Mouse (Mus musculus): ENCODE results near the gene Cacna1d. TPM values are rescaled to one million over a fixed set of nuclear protein-coding genes. Genes with fewer than 3 reads are reported as not detected.

Cacna1d gene
- total and polyA plus RNA-seq, 2 experiments from 2014 or later = 6.1 to 27.6 TPM

GRCm38 (mm10) chr14:30079729-30080128, 411.5 kb downstream of the Cacna1d start:
- peaks cover 13% of the 10 kb centered on the region; the same call in 1 of the 2 replicates for H3K36me3 ChIP-seq (ENCODE audit: insufficient read depth, low read length)
- H3K9me3 ChIP-seq (ENCODE audit: low read length) = no peaks in the 10 kb centered on the region
- ATAC-seq (no peak), DNase-seq (ENCODE audit: low spot score) (no peak)
- no peak overlapping the region for H3K4me2 ChIP-seq (ENCODE audit: low read depth, low read length)
- H3K4me3 ChIP-seq (ENCODE audit: low read length) = no peak overlapping the region
- H3K4me1 ChIP-seq (ENCODE audit: insufficient read depth, low read length) = no peaks in the 10 kb centered on the region
- TF ChIP-seq CTCF (IDR thresholded peaks at IDR 0.05; ENCODE audit: low read depth) = no peak
- H3K9ac ChIP-seq (replicated peaks; ENCODE audit: low read length) = no peak overlapping the region
- no peaks in the 10 kb centered on the region for H3K27me3 ChIP-seq (ENCODE audit: insufficient read depth, low read length)
- WGBS = 90% methylated on average over 4 of the region's 4 CpGs
- H3K27ac ChIP-seq = no peak overlapping the region

DNA sequence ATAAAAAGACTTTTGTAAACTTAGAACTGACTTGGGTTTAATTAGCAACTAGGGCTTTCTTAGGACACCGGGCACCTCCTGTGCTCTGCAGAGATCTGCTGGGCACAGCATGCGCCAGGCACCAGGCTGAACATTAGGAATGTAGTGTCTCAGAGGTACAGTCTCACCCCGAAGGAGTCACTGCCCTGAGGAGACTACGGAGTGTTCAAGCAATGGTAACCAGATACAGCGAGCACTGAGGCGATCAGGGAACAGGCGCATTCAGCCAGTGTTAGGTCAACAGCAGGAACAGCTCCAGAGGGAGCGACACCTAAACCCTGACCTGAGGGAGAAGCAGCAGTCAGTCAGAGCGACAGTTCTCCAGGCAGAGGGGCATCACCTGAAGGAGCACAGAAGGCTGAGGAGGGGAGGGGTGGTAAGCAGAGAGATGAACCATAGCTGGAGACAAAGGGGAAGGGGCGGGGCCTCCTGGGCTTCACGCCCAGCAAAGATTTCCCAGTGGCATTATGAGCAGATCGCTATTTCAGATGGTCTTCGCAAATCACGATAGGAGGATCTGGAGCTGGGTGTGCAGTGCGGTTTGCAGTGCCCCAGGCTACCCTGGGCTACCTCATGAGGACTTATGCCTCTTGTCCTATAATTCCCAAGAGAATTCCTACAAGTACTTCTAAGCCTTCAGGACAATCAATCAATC, 413.0 kb downstream of the Cacna1d start:
- H3K4me3 ChIP-seq (ENCODE audit: low read length) = no peak overlapping the region
- H3K9me3 ChIP-seq (ENCODE audit: low read length) = no peaks in the 10 kb centered on the region
- H3K4me2 ChIP-seq (ENCODE audit: low read depth, low read length) = no peak overlapping the region
- no peaks in the 10 kb centered on the region for H3K4me1 ChIP-seq (ENCODE audit: insufficient read depth, low read length)
- WGBS = 75% methylated on average over 15 of the region's 15 CpGs
- no peak for ATAC-seq
- no peak overlapping the region for H3K27ac ChIP-seq
- H3K9ac ChIP-seq (replicated peaks; ENCODE audit: low read length) = no peak overlapping the region
- peaks cover 15% of the 10 kb centered on the region; the same call in 1 of the 2 replicates for H3K36me3 ChIP-seq (ENCODE audit: insufficient read depth, low read length)
- H3K27me3 ChIP-seq (ENCODE audit: insufficient read depth, low read length) = no peaks in the 10 kb centered on the region
- no peak for TF ChIP-seq CTCF (IDR thresholded peaks at IDR 0.05; ENCODE audit: low read depth)
- no peak for DNase-seq (ENCODE audit: low spot score)

DNA sequence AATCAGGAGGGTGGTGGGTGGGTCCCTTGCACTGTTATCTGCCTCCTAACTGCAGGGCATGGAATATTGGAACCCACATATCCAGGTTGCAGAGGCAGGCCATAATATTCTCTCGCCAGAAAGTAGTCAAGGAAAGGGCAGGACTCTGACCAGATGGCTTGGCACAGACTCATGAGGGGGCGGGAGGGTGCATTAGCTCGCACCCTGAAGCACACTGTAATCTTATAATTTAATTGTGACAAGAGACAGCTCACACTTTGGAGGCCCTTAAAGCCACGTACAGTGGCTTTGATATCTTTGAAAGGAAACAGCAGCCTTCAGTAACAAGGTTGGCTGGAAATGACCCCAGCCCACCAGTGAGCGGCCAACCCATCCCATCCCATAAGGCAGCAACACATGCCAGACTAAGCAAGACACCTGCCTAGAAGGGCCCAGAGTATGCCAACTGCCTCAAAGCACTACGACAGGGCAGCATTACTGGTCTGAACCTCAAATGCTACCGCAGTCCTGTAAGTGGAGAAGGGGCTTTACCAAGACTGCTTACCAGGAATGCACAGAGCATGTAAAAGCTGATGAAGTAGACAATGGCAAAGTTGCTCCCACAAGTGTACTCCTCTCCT, 415.9 kb downstream of the Cacna1d start:
- Histone ChIP-seq H3K9me3 (ENCODE audit: low read length) (no peaks in the 10 kb centered on the region), H3K36me3 (ENCODE audit: insufficient read depth, low read length) (peaks cover 21% of the 10 kb centered on the region; the same call in 1 of the 2 replicates), H3K9ac (replicated peaks; ENCODE audit: low read length) (no peak overlapping the region), H3K4me2 (ENCODE audit: low read depth, low read length) (no peak overlapping the region), H3K4me3 (ENCODE audit: low read length) (no peak overlapping the region), H3K4me1 (ENCODE audit: insufficient read depth, low read length) (no peaks in the 10 kb centered on the region), H3K27ac (no peak overlapping the region), H3K27me3 (ENCODE audit: insufficient read depth, low read length) (no peaks in the 10 kb centered on the region)
- TF ChIP-seq CTCF (IDR thresholded peaks at IDR 0.05; ENCODE audit: low read depth) = no peak
- DNase-seq (ENCODE audit: low spot score) (peak; percentile 50), ATAC-seq (peak; percentile 53)
- WGBS = 62% methylated on average over 7 of the region's 7 CpGs

- Histone ChIP-seq H3K4me2 (ENCODE audit: low read depth, low read length) (no peak overlapping the region), H3K9me3 (ENCODE audit: low read length) (no peaks in the 10 kb centered on the region), H3K4me3 (ENCODE audit: low read length) (no peak overlapping the region), H3K27ac (no peak overlapping the region), H3K9ac (replicated peaks; ENCODE audit: low read length) (no peak overlapping the region), H3K27me3 (ENCODE audit: insufficient read depth, low read length) (no peaks in the 10 kb centered on the region), H3K4me1 (ENCODE audit: insufficient read depth, low read length) (no peaks in the 10 kb centered on the region), H3K36me3 (ENCODE audit: insufficient read depth, low read length) (peaks cover 6% of the 10 kb centered on the region; the same call in 1 of the 2 replicates)
- 67% methylated on average over 3 of the region's 3 CpGs for WGBS
- TF ChIP-seq CTCF (IDR thresholded peaks at IDR 0.05; ENCODE audit: low read depth) = no peak
- DNase-seq (ENCODE audit: low spot score) (peak; percentile 19), ATAC-seq (no peak)
Measured at GRCm38 (mm10) chr14:30068566-30068965, 422.7 kb downstream of the Cacna1d start.

GRCm38 (mm10) chr14:30066752-30067151, 424.5 kb downstream of the Cacna1d start:
- no peaks in the 10 kb centered on the region for H3K9me3 ChIP-seq (ENCODE audit: low read length)
- TF ChIP-seq CTCF (IDR thresholded peaks at IDR 0.05; ENCODE audit: low read depth) = no peak
- peaks cover 6% of the 10 kb centered on the region; the same call in 1 of the 2 replicates for H3K36me3 ChIP-seq (ENCODE audit: insufficient read depth, low read length)
- H3K27me3 ChIP-seq (ENCODE audit: insufficient read depth, low read length) = no peaks in the 10 kb centered on the region
- WGBS = 85% methylated on average over 12 of the region's 12 CpGs
- no peaks in the 10 kb centered on the region for H3K4me1 ChIP-seq (ENCODE audit: insufficient read depth, low read length)
- H3K4me2 ChIP-seq (ENCODE audit: low read depth, low read length) = no peak overlapping the region
- no peak for DNase-seq (ENCODE audit: low spot score)
- no peak for ATAC-seq
- H3K9ac ChIP-seq (replicated peaks; ENCODE audit: low read length) = no peak overlapping the region
- H3K4me3 ChIP-seq (ENCODE audit: low read length) = no peak overlapping the region
- H3K27ac ChIP-seq = no peak overlapping the region

DNA sequence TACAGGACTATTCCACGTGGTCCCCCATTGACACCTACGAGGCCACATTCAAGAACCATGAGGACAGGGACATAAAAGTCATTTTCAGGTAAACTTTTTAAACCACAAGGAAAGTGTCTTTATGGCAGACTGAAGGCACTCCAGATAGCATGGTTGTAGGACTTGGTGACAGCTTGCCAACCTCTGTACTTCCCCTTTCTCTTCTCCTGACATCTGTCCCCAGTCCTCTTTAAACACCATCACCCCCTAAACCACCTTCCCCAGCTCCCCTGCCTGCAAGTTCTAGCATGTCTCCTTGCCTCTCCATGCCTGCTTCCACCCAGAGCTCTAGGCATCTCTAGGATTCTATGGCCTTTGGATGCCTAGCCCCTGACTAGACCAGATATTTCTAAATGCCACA, 426.4 kb downstream of the Cacna1d start:
- DNase-seq (ENCODE audit: low spot score) (no peak), ATAC-seq (no peak)
- H3K4me2 ChIP-seq (ENCODE audit: low read depth, low read length) = no peak overlapping the region
- 79% methylated on average over 2 of the region's 2 CpGs for WGBS
- no peak overlapping the region for H3K9ac ChIP-seq (replicated peaks; ENCODE audit: low read length)
- no peaks in the 10 kb centered on the region for H3K27me3 ChIP-seq (ENCODE audit: insufficient read depth, low read length)
- H3K36me3 ChIP-seq (ENCODE audit: insufficient read depth, low read length) = no peaks in the 10 kb centered on the region; the same call in 1 of the 2 replicates
- no peak overlapping the region for H3K27ac ChIP-seq
- H3K4me1 ChIP-seq (ENCODE audit: insufficient read depth, low read length) = no peaks in the 10 kb centered on the region
- no peak overlapping the region for H3K4me3 ChIP-seq (ENCODE audit: low read length)
- no peaks in the 10 kb centered on the region for H3K9me3 ChIP-seq (ENCODE audit: low read length)
- TF ChIP-seq CTCF (IDR thresholded peaks at IDR 0.05; ENCODE audit: low read depth) = no peak

Measured in hindbrain, postnatal 0 days (tissue).